Mouse (Mus musculus) G1E-ER4 (cell line): ENCODE results near the gene Uba3. TPM values are rescaled to one million over a fixed set of nuclear protein-coding genes. Genes with fewer than 3 reads are reported as not detected.

Experiments used
- GATA1 ChIP-seq: IDR thresholded peaks from one replicate; pipeline ENCODE4 v1.8.0; 2012; ENCODE audit warnings: low read length, inconsistent platforms
- polyA plus RNA-seq: library from polyadenylated mRNA; stranded (reverse); fragments of >175 nt; gene quantifications from 2 replicates; pipeline ENCODE4 v1.2.3, GENCODE M21; 2012

Gene Uba3
- polyA plus RNA-seq, 1 experiment = 10.6 TPM

- TF ChIP-seq GATA1 = no peak
These were observed 16.0 kb upstream of the Uba3 start for GRCm38 (mm10) chr6:97221205-97222025.

- no peak for TF ChIP-seq GATA1
These were observed 15.2 kb upstream of the Uba3 start for GRCm38 (mm10) chr6:97220672-97221071.

- no peak for TF ChIP-seq GATA1
These were observed 10.8 kb upstream of the Uba3 start for GRCm38 (mm10) chr6:97216154-97216821.

- TF ChIP-seq GATA1 = no peak
These were observed 6.5 kb upstream of the Uba3 start for GRCm38 (mm10) chr6:97211981-97212380.

GRCm38 (mm10) chr6:97210962-97211601 is 5.6 kb upstream of the Uba3 start:
- no peak for TF ChIP-seq GATA1

GRCm38 (mm10) chr6:97210191-97210961 is 4.9 kb upstream of the Uba3 start, which contains the start of gene Arl6ip5:
Gene Arl6ip5 (plus strand): TSS chr6:97210689.
- no peak for TF ChIP-seq GATA1

- no peak for TF ChIP-seq GATA1
These were observed 4.3 kb upstream of the Uba3 start for GRCm38 (mm10) chr6:97209751-97210150.

- TF ChIP-seq GATA1 = no peak
These were observed 3.8 kb upstream of the Uba3 start for GRCm38 (mm10) chr6:97209201-97209600.

- TF ChIP-seq GATA1 = no peak
These were observed 3.0 kb upstream of the Uba3 start for GRCm38 (mm10) chr6:97208406-97208805.

GRCm38 (mm10) chr6:97207085-97207484 is 1.6 kb upstream of the Uba3 start:
- peak; percentile 31 for TF ChIP-seq GATA1

GRCm38 (mm10) chr6:97204952-97205351 is 495 bp downstream of the Uba3 start:
- no peak for TF ChIP-seq GATA1

- no peak for TF ChIP-seq GATA1
These were observed 1.1 kb downstream of the Uba3 start for GRCm38 (mm10) chr6:97204252-97204869.

GRCm38 (mm10) chr6:97202477-97202876 is 3.0 kb downstream of the Uba3 start:
- TF ChIP-seq GATA1 = no peak

GRCm38 (mm10) chr6:97200437-97200836 is 5.0 kb downstream of the Uba3 start:
- TF ChIP-seq GATA1 = no peak

- TF ChIP-seq GATA1 = no peak
These were observed 26.0 kb downstream of the Uba3 start for GRCm38 (mm10) chr6:97179367-97179828.
